Mouse (Mus musculus): ENCODE measurements around the gene Gm973.

Gm973 gene

GRCm38 (mm10) chr1:59584656-59585410 lies 68.8 kb downstream of the Gm973 start:
- peak; percentile 67 for DNase-seq (ENCODE audit: low spot score)

- DNase-seq (ENCODE audit: low spot score), result no peak
Measured at GRCm38 (mm10) chr1:59589271-59589670, 73.2 kb downstream of the Gm973 start.

GRCm38 (mm10) chr1:59592359-59592758 lies 76.3 kb downstream of the Gm973 start:
- DNase-seq (ENCODE audit: low spot score), result peak; percentile 16

- DNase-seq (ENCODE audit: low spot score), result no peak
Measured at GRCm38 (mm10) chr1:59592876-59593275, 76.8 kb downstream of the Gm973 start.

GRCm38 (mm10) chr1:59593622-59594035 lies 77.6 kb downstream of the Gm973 start:
- DNase-seq (ENCODE audit: low spot score), result no peak

GRCm38 (mm10) chr1:59594586-59595266 lies 78.7 kb downstream of the Gm973 start:
- no peak for DNase-seq (ENCODE audit: low spot score)

- DNase-seq (ENCODE audit: low spot score), result no peak
Measured at GRCm38 (mm10) chr1:59595609-59596008, 79.5 kb downstream of the Gm973 start.

- no peak for DNase-seq (ENCODE audit: low spot score)
Measured at GRCm38 (mm10) chr1:59602531-59603416, 86.7 kb downstream of the Gm973 start.

- DNase-seq (ENCODE audit: low spot score), result no peak
Measured at GRCm38 (mm10) chr1:59603417-59603712, 87.3 kb downstream of the Gm973 start.

GRCm38 (mm10) chr1:59603893-59604292 lies 87.8 kb downstream of the Gm973 start:
- DNase-seq (ENCODE audit: low spot score), result no peak

GRCm38 (mm10) chr1:59606479-59606878 lies 90.4 kb downstream of the Gm973 start:
- DNase-seq (ENCODE audit: low spot score), result no peak

GRCm38 (mm10) chr1:59607071-59607470 lies 91.0 kb downstream of the Gm973 start:
- no peak for DNase-seq (ENCODE audit: low spot score)

- DNase-seq (ENCODE audit: low spot score), result no peak
Measured at GRCm38 (mm10) chr1:59608125-59608762, 92.2 kb downstream of the Gm973 start.

GRCm38 (mm10) chr1:59608920-59609319 lies 92.9 kb downstream of the Gm973 start:
- no peak for DNase-seq (ENCODE audit: low spot score)

GRCm38 (mm10) chr1:59609458-59609857 lies 93.4 kb downstream of the Gm973 start:
- DNase-seq (ENCODE audit: low spot score), result no peak

- no peak for DNase-seq (ENCODE audit: low spot score)
Measured at GRCm38 (mm10) chr1:59609896-59610295, 93.8 kb downstream of the Gm973 start.

- DNase-seq (ENCODE audit: low spot score), result no peak
Measured at GRCm38 (mm10) chr1:59610929-59611328, 94.9 kb downstream of the Gm973 start.

- DNase-seq (ENCODE audit: low spot score), result peak; percentile 69
Measured at GRCm38 (mm10) chr1:59613795-59614194, 97.7 kb downstream of the Gm973 start.

- no peak for DNase-seq (ENCODE audit: low spot score)
Measured at GRCm38 (mm10) chr1:59615021-59615420, 99.0 kb downstream of the Gm973 start.

GRCm38 (mm10) chr1:59619201-59619600 lies 103.1 kb downstream of the Gm973 start:
- DNase-seq (ENCODE audit: low spot score), result no peak

- DNase-seq (ENCODE audit: low spot score), result no peak
Measured at GRCm38 (mm10) chr1:59623325-59624017, 107.4 kb downstream of the Gm973 start.

- no peak for DNase-seq (ENCODE audit: low spot score)
Measured at GRCm38 (mm10) chr1:59625410-59625809, 109.3 kb downstream of the Gm973 start.
